Mouse (Mus musculus) urinary bladder, postnatal 14 days (tissue): Measurements from ENCODE around the gene Ctc1.

Experiments
- DNase-seq: peaks from one replicate; pipeline ENCODE4 v3.0.0; 2021; ENCODE audit warnings: low spot score

Gene Ctc1

DNA sequence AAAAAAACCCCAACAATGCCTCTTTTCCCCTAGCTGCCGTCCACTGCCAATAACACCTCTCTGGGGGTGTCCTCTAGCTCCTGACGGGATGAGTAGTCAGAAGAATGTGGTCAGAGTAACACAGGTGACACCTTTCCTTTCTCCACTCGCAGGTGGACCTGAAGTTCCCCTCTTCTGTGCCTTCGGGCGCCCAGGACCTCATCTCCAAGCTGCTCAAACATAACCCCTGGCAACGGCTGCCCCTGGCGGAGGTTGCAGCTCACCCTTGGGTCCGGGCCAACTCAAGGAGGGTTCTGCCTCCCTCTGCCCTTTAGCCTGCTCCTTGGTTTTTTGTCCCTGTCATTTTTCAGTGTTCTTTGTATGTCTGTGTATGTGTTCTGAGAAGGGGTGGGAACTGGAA is 35.0 kb downstream of the Ctc1 start:
- no peak for DNase-seq

DNA sequence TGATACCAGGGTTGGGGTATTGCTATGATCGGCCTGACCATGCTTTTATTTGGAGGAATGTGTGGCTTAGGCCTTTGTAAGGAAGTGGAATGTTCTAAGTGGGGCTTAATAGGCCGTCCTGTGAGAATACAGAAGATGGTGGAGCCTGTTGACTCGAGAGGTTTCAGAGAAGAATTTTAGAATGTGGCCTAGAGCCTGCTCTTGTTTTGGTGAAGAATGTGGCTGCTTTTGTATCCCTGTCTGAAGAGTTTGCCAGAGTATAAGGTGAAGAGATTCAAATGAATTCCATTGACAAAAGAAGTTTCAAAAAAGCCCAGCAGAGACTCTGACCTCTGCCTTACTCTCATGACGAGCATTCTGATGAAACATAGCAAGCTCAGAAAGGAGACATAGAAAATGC is 36.1 kb downstream of the Ctc1 start:
- DNase-seq: no peak

DNA sequence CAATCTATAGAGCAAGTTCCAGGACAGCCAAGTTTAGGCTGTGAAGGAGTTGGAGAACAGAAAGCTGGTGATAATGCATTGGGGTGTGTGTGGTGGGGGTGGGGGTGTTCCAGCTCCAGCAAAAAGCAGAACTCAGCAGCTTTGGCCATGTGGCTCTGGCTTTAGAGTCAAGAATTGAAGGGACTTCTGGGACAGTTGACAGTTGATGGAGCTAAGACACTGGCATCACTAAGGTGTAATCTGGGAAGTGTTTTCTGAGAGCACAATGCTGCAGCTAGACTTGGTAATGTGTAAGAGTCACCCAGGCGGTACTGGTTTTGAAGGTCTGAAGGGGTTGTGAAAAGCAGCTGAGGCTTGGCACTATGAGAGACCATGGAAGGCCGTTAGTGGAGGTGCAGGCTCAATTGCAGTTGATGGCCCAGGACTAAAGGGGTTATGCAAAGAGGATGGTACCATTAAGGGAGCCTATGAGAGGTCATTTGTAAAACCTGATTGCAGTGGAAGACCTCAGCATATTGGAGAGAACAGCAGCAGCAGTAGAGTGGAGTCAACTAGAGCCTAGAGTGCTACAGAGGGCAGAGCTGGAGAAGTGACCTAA is 37.2 kb downstream of the Ctc1 start:
- no peak for DNase-seq

DNA sequence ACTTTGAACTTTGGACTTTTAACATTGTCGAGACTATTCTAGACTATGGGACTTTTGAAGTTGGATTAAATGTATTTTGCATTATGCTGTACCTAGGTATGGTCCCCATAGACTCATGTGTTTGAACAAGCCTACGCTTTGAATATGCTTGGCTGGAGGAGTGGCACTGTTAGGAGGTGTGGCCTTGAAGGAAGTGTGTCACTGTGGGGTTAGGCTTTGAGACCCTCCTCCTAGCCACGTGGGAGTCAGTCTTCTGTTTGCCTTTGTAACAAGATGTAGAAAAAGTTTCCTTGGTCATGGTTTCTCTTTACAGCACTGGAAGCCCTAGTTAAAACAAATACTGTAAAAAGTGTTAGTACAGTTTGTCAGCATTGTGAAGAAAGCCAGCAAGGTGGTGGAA is 38.1 kb downstream of the Ctc1 start:
- DNase-seq: no peak

DNA sequence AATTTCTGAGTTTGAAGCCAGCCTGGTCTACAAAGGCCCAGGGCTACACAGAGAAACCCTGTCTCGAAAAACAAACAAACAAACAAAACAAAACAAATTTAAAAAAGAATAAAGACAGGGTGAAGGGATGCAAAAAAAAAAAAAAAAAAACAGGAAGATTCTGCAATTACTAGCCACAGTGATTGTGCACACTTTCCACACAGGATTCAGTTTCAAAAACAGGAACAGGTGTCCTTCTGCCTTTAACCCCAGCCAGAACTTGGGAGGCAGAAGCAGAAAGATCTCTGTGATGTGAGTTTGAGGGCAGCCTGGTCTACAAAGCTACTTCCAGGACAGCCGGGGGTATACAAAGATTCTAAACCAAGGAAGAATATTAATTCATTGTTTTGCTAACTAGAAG is 42.6 kb downstream of the Ctc1 start:
- no peak for DNase-seq

DNA sequence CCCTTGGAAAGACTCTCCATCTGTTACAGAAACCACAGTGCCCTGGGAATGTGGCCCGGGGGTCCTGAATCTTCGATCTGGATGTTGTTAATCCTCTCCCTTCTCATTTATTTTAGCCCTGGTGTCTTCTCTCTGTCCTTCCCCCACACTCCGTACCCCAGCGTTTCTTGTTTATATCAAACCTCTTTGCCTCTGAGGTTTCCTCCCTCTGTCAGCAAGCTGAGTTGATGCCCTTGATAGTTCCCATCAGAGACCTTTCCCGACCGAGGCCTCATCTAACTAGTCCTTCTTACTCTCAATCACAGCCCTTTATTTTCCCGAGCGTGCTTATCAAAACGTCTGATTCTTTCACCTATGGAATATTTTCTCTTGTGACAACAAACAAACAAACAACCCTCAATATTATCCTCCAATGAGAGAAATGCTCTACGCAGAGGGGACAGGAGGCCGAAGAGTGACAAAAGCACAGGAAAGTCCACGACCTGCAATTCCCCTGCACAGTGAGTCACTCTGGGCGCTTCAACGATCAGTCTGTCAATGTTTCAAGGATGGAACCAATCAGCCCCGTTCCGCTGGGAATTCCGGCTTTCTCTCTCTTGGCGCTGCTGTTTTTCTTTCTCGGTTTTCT is 43.1 kb downstream of the Ctc1 start:
- no peak for DNase-seq

DNA sequence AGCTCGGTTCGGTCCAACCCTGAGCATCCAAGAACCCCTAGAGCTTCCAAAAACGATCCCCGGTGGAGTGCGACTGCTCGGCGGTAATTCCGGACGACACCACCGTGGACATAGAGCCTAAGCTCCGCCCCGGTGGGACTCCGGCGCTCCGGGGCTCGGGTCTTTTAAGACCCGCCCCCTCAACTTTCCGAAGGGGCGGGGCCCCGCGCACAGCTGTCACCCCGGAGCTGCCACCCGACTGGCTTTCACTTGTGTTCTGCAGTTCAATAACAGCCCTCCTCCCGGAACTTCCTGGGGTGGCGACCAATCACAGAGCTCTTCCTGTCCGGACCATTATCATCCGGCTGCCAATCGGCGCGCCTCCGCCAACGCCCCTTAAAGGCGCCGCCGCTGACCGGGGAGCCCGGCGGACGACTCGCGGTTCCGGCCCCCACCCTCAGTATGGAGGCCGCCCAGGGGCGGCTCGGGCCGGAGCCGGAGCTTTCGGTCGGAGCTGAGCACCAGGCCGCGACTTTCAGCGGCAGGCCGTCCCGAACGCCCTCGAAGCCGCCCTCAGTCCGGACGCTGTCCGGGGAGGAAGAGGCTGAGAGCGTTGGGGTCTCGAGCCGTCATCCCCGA is 43.8 kb downstream of the Ctc1 start, which contains the start of gene Borcs6:
Gene Borcs6 (plus strand): TSS at position 361 of the 618 bp plus-strand sequence.
- peak; percentile 95 for DNase-seq

DNA sequence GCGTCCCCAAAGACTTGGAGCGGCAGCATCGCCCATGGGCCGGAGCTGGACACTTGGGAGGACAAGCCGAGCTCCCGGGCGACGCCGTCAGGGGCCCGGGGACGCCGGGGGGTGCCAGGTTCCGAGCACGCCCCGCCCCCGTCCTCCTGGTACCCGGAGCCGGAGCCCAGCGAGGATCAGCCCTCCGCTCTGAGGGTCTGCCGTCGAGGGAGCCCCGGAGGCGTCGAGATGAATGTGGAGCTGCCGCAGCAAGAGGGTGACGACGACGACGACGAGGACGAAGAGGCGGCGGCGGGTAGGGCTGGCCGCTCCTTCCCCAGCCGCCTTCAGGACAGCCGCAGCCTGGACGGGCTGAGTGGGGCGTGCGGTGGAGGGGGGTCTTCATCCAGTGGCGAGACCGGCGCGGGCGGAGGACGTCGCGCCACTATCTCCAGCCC is 44.3 kb downstream of the Ctc1 start:
- DNase-seq: peak; percentile 49

DNA sequence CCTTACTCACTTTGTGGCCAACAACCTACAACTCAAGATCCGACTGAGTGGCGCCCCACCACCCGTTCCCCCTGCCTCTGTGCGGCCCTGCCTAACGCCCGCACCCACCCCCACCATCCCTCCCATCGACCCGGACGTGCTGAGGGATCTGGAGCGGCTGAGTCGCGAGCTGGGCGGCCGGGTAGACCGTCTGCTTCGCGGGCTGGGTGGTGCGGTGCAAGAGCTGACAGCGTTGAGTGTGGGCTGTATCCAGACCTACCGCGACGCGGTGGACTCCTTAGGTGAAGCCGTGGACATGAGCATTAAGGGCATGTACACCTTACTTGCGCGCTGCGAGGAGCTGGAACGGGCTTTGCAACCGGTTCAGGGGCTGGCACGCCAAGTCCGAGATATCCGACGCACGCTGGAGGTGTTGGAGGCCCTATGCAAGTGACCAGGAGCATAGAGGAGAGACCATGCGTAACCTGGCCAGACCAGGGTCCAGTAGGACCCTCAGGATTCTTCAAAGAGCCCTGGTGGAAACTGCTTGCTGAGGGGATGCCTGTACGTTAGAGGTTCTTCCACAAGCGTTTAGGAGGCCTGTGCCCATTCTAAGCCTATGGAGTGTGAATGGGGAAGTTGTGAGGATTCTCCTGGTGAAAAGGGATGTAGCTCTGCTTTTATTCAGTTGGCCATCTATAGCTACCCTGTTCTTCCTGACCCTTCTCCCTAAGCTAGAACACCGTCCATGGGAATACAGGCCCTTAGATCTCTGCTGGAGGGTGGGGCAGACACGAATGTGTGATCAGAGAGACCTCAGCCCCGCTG is 44.9 kb downstream of the Ctc1 start:
- peak; percentile 51 for DNase-seq

DNA sequence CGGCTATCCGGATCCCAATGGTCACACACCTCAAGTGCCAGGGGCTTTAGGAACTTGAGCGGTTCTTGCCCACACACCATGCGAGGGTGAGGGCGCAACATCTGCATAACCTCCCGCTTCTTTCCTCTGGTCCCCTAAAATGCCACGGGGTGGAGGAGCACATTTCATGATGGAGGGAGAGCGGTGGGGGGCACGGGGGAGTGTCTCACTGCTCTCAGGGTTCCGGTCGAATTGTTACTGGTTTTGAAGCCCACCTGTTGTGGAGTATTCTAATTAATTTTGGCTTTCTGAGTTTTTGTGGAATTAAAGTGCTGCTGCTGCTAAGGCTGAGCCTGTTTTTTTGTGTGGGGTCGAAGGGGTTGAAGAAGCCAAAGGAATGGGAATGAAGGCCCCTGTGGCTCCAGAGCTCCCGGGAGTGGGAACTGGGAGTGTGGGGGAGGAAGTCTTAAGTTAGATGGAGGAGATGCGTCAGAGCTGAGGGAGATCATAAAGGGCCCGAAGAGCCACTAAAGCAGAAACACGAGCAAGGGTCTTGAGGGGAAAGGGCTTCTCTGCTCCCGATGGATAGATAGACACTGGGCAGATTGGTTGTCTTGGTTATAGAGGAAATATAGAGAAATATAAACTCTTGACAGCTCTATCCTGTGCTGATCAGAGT is 45.7 kb downstream of the Ctc1 start:
- DNase-seq: no peak

DNA sequence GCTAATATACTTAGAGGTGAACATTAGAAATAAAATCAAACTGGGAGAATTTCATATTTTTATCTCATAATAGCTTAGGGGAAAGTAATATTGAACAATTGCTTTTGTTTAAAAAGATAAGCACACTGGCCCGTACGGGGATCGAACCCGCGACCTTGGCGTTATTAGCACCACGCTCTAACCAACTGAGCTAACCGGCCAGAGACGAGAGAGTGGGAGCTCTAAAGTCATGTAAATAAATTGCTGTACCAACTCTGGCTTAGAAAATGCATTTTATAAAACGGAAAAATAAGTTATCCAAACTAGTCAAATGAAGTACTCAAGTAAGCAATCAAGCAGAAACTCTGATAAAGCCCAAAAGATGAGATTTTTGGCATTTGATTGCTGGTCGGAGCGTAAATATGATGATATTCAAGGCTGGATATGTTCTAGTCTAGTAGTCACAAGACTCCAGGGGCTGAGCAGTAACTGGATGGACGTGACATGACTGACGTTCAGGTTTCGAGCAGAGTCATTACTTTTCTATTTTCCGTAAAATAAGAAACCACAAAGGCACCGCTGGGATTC is 46.6 kb downstream of the Ctc1 start:
- peak; percentile 77 for DNase-seq

DNA sequence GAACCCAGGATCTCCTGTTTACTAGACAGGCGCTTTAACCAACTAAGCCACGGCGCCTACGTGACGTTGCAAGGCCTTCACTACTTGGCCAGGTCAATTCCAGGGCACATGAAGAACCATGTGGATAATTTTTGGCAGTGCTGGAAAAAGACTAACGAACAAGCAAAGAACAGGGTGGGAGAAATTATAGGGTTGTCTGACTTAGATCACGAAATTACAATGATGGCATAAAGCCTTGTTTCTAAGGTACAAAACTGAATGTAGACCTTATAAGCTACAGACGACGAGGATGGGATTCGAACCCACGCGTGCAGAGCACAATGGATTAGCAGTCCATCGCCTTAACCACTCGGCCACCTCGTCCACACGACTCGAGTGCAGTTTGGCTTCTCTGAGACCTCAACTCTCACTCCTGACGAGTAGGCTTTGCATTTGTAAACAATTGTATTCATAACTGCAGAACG is 47.1 kb downstream of the Ctc1 start:
- peak; percentile 96 for DNase-seq

DNA sequence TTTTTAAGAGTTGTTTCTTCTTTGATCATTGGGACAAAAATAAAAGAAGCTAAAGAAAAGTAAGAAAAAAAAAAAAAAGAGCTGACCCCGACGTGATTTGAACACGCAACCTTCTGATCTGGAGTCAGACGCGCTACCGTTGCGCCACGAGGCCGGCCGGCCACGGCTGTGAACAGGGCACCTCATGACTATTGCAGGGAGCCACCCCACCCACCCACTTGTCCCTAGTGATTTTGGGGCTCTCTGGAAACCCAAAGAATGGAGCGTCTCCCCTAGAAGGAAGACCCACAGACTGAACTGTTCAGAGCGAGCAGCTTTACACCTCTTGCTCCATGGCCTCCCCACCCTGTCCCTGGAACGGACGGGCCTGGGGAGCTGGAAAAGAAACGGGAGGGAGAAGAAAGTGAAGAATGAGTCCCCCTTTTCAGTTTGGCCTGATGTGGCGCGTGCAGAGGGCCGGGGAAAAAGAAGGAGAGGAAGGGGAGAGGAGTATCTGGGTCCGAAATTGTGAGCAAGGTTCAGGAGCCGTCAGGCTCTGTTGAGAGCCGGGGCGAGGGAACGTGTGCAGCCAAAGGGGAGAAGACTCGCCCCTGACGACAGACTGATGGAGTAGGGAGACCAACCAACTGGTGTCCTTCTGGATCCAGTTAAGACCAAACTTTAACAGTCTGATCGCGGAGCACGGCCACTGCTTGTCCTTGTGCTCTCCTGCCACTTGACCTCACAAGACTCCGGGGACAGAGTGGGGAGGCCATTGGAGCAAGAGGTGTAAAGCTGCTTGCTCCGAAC is 47.9 kb downstream of the Ctc1 start:
- peak; percentile 81 for DNase-seq

DNA sequence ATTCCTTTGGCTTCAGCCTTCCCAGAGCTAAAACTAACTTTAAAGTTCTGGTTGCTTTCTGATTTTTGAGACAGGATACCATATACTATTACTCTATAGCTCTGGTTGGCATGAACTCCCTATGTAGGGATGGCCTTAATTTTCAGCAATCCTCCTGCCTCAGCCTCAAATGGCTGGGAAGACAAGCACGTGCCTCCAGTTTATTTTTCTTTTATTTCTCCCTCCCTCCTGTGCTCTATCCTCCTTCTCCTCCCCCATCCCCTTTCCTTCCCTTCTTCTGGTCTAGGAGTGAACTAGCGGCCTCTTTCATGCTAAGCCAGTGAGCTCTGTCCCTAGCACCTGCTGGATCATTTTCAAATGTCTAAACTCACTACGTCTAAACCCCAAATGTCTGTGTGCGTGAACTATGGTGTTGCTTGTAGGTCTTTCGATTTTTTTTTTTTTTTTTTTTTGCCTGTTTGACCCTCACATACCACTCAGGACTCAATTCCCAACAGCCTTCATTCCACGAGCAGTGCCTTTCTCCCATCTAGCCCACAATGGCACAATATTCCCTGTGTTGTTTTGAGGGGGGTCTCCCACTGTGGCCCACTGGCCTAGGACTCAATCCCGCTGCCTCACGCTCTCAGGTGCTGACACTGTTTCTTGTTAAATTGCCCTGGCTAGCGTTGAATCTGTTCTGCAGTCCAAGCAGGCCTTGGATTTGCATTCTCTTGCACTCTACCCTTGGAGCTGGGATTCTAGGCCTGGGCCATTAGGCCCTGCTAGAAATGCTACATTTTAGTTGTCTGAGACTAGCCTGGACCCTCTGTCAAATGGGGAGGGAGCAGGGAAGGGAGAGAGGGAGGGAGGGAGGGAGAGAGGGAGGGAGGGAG is 48.8 kb downstream of the Ctc1 start:
- DNase-seq: no peak

DNA sequence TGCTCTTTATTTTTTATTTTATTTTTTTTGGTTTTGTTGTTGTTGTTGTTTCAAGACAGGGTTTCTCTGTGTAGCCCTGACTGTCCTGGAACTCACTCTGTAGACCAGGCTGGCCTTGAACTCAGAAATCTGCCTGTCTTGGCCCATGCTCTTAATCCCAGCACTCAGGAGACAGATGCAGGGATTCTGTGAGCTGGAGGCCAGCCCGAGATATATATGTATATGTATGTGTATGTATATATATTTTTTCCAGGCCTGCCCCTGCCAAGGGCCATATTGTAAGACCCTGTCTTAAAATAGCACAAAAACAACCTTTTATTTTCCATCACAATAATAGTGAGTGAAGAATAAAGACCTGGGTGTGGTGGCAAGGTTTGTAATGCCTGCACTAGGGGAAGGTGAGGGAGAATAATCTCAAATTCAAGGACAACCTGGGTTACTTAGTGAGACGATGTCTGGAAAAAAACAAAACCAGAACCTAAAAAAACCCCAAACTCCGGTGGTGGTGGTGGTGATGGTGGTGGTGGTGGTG is 49.7 kb downstream of the Ctc1 start:
- DNase-seq: no peak

DNA sequence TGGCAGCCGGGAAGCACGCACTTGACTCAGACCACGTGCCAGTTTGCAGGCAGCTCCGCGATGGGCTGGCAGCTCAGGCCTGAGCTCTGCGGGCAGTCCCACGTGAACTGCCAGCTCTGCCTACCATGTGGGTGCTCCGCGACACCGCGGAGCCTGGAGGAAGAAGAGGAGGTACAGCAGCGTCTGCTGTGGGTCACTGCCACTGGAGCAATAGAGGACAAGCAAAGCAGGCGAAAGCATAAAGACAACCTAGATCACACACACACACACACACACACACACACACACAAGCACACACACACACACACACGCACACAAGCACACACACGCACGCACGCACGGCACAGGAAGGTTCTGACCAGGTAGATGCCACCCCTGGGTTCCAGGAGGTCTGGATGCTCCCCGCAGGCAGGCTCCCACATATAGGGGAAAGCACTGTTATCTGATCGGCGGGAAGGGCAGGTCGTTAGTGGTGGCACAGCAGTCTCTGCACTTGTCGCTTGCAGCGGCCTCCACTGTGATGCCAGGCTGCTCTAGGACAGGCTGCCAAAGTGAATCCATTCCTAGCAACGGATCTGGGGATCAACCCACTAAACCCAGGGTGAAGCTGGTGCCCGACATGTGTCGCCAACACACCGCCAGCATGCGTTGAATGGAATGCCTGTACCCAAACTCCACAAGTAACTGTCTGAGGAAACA is 50.6 kb downstream of the Ctc1 start:
- no peak for DNase-seq

DNA sequence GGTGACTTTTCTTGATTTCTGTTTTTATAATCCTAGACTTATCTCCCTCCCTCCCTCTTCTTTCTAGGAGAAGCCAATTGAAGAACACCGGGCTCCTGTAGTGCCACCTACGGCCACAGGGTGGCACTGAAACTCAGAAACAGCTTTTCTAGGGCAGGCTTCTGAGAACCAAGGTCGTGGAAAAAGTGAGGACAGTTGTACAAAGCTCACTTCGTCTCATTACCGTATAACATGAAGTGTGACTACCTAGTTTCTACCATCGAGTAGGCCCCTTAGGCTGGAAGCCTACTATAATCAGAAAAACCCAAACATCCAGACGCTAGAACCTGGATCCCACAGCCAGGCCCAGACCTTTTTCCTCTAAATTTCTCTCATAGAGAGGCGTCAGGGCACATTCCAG is 51.2 kb downstream of the Ctc1 start:
- DNase-seq: peak; percentile 89

DNA sequence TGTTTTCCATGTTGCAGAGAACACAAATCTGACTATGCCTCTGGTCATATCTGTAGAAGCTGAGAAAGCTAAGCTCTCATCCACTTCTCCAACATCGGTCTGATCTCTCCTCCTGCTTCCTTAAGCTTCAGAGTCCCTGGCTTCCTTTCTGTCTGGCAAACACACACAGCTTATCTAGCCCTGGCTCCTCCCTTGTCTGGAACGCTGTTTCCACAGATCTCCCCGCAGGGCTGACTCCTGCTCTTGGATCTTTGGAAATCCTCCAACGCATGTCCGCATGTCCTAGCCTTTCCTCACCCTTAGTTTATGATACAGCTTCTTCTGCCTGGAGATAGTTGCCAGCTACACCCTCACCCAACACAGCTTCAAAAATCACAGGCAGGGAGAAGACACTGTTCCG is 51.9 kb downstream of the Ctc1 start:
- DNase-seq: peak; percentile 59

DNA sequence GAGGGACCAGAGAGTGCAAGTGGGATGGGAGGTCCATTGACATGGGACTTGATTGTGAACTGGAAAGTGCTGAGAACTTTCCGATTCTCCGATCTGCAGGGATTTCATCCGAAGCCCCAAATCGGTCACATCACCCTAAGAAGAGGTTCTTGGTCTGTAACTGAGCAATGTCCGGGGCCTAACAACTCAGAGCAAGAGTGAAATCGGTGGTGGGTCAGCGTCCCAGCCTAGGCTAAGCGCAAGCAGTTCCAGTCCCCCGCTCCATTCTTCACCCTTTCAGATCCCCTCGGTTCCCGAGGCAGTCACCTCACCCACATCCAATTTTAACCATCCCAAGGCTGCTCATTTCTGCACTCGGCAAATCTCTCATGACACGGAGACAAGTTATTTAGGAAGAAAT is 54.4 kb downstream of the Ctc1 start:
- no peak for DNase-seq
